Mouse (Mus musculus): Measurements from ENCODE around the gene Pmm2. TPM values are rescaled to one million over a fixed set of nuclear protein-coding genes. Genes with fewer than 3 reads are reported as not detected.
A peak's percentile ranks its signal among the peaks of the same experiment; 100 is the strongest.

Gene Pmm2
- total RNA-seq, 1 experiment from 2014 or later = 48.4 TPM

DNA sequence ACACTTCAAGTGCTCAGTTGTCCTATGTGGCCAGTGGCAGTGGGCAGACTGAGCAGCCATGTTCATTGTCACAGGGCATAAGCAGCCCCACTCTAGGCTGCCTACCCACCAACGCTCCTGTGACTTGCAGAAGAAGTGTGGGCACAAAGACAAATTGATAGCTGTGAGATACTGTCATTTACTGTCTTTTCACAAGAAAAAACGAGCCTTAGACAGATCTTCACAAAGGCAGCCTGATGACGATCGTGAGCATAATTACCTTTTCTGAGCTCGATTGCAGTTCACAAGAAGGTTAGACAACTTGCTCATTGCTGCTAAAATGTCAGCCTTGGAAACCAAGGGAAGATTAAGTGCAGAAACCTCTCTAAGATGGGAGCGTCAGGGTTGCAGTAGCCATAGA lies 17.6 kb downstream of the Pmm2 start:
- no peak for ATAC-seq (replicated peaks; ENCODE audit: low read depth, poor library complexity, severe bottlenecking)

DNA sequence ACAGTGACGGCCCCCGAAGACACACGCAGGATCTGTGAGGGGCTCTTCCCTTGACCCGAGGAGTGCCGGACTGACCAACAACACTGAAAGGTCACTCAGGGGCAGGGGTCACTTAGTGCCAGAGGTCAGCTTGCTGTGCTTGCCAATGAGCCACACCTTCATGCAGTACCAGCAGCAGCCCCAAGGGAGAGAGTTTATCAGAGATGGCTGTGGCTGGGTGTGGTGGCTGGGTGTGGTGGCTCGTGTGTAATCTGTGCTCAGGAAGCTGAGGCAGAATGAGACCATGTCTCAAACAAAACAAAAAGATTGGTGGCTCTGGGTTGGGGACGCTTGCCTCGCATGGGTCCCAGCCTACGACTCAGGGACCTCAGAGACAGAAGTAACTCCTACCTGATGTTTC lies 18.1 kb downstream of the Pmm2 start:
- ATAC-seq (replicated peaks; ENCODE audit: low read depth, poor library complexity, severe bottlenecking) = peak; percentile 50; the same call in 1 of the 2 replicates

DNA sequence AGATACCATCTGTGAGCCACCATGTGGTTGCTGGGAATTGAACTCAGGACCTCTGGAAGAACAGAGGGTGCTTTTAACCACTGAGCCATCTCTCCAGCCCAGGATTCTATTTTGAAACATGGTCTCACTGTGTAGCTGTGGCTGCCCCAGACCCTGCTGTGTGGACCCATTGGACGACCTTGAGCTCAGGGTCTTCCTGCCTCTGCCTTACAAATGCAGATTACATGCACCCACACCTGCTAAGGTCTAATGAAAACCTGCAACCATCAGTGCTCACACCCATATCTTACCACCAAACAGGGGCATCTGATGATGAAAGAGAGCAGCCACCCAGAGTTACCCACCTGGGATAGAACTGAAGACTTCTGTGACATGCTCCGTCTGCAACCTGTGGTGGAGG lies 18.8 kb downstream of the Pmm2 start:
- no peak for ATAC-seq (replicated peaks; ENCODE audit: low read depth, poor library complexity, severe bottlenecking)

GRCm38 (mm10) chr16:8658349-8658748 lies 20.9 kb downstream of the Pmm2 start:
- no peak for ATAC-seq (replicated peaks; ENCODE audit: low read depth, poor library complexity, severe bottlenecking)

- no peak for ATAC-seq (replicated peaks; ENCODE audit: low read depth, poor library complexity, severe bottlenecking)
These were observed 21.3 kb downstream of the Pmm2 start for GRCm38 (mm10) chr16:8658764-8659163.

GRCm38 (mm10) chr16:8663022-8663421 lies 25.5 kb downstream of the Pmm2 start:
- ATAC-seq (replicated peaks; ENCODE audit: low read depth, poor library complexity, severe bottlenecking) = no peak

- no peak for ATAC-seq (replicated peaks; ENCODE audit: low read depth, poor library complexity, severe bottlenecking)
These were observed 26.4 kb downstream of the Pmm2 start for GRCm38 (mm10) chr16:8663606-8664539.

GRCm38 (mm10) chr16:8665367-8665766 lies 27.9 kb downstream of the Pmm2 start:
- ATAC-seq (replicated peaks; ENCODE audit: low read depth, poor library complexity, severe bottlenecking) = no peak

DNA sequence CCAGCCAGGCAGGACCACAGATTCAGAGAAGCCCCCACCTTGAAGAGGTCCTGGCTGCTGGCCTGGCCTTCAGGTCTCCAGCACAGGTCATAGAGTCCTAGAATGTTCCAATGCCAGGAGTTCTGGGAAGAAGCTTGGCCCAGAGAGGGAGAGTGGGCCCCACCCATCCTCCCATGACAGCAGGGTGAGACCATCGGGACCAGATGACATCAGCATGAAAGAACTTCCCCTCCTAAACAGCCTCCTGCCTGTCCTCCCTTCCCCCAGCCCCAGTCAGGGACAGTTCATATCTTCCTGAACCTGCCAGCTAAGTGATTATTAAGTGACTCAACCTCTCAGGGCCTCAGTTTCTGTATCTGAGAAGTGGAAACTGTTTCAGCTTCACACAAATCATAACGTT lies 29.0 kb downstream of the Pmm2 start:
- no peak for ATAC-seq (replicated peaks; ENCODE audit: low read depth, poor library complexity, severe bottlenecking)

DNA sequence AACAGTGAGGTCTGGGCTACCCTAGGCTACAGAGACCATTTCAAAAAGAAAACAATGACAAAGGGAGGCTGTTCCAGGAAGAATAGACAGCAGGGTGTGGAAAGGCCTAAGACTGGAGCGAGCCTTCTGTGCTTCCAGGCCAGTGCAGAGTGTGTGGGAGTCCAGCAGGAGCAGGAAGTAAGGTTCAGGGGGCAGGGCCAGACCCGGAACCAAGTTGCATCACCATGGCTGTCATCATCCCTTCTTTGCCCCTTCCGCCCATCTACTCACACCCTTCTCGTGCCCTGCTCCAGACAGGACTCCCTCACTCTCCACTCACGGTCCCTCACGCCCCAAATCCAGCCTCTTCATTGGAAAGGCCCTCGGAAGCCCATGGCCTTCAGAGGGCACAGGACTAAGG lies 29.8 kb downstream of the Pmm2 start:
- 0 out of 2 replicates have a peak, but pooled peaks have one; percentile 4 for ATAC-seq (replicated peaks; ENCODE audit: low read depth, poor library complexity, severe bottlenecking)

DNA sequence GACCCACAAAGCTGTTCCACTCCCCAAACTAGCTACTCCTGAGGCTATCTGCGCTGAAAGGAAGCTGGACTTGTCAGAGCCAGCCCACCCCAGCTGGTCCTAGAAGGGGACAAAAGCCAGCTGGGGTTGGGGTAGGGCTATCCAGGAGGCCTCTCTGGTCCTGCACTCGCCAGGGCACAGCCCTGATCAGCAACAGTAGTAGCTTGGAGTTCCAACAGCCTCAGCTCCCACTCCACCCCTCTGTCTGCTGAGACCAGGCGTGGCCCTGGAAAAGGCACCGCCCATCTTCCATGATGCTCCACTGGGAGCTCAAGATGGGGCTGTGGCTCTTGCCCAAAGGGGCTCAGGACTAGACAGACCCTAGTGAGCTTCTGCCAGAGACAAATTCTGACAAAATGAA lies 30.3 kb downstream of the Pmm2 start:
- no peak for ATAC-seq (replicated peaks; ENCODE audit: low read depth, poor library complexity, severe bottlenecking)

DNA sequence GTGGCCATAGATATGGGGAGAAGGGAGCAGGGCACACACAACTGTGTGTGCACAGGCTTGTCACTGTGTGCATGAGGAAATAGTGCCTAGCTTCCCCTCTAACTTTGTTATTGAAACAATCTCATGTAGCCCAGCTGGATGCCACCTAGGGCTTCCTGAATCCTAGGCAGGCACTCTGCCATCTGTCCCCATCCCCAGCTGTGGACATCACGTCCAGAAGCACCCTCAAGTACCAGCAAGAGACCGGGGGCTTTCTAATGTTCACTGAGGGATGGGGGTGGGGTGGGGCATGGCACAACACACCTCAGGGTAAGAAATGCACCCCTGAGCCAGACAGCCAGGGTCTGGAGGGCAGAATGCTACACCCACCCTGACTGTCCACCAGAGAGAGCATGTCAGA lies 30.9 kb downstream of the Pmm2 start:
- ATAC-seq (replicated peaks; ENCODE audit: low read depth, poor library complexity, severe bottlenecking) = no peak

GRCm38 (mm10) chr16:8669432-8669831 lies 32.0 kb downstream of the Pmm2 start:
- no peak for ATAC-seq (replicated peaks; ENCODE audit: low read depth, poor library complexity, severe bottlenecking)

DNA sequence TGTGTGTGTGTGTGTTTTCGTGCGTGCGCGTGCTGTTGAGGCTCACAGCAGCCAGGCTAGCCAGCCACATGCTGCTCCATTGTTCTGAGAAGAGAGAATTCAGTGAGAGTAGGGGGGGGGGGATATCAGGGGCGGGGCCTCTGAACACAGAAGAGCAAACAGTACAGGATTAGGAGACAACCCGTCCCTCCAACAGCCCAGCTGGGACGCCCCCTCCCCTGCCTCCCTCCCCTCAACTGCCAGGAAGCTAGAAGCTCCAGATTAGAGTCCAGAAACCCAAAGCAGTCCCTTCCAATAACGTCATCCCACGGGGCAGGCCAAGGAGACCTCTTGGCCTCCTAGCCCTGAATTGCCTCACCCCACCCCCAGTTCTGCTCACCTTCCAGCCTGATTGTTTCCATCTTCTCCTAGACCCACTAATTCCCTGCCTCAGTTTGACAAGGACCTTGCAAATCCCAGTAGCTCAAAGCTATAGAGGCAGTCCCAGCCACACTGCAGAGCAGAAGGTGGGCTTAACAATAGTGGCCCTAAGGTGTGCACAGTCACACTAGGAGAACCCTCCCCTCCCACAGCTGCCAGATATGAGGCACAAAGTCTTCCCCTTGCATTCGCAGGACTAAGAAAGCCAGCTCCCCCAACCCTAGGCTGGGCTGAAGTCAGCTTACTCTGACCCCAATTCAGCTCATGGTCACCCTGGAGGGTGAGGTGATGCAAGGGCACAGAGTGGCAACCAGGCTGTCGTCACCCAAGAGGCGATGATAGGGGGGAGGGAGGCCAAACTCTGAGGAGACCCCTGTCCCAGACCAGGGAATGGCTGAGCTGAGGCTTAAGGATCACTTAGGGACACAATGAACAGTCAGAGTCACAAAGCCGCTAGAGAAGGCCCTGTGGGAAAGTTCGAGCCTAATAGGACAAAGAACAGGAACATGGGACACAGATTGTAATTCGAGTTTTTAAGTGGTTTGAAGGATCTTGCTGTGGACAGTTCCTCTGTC lies 32.9 kb downstream of the Pmm2 start:
- ATAC-seq (replicated peaks; ENCODE audit: low read depth, poor library complexity, severe bottlenecking) = no peak

DNA sequence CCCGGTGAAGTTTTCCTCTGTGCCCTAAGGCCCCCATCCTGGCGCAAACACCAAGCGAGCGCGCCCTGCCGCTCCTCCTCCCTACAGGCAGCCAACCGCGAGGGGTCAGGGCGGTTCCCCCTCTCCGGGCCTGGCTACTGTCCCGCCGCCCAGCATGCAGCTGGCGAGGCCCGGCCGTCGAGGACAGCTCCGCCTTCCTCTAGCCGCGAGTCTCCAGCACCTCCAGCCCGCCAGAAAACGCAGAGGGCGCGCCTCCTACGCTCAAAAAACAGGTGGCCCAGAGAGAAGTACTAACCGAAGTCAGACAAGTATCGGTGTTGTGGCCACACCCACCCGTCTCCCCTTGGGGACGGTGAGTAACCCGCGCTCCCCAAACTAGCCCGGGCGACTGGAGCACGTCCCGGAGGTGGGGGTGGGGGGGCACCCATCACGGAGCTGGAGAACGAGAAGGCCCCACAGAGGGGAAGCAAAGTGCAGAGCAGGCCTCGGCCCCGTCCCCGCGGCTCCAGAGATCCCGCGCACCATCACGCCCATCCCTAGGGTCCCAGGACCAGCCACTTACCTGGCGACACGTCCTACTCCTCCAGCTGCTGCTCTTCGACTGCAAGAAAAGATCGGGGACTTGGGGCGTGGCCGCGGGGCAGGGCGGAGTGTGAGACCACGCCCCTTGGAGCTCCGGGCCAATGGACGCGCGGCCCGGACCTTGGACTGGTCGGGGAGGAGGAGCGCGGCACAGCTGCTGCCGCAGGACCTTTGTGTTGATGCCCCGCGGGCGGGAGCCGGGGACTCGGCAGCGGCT lies 34.3 kb downstream of the Pmm2 start, which contains the start of gene Carhsp1:
Gene Carhsp1 (minus strand): TSS at position 605 of the 799 bp plus-strand sequence.
- peak; percentile 68 for ATAC-seq (replicated peaks; ENCODE audit: low read depth, poor library complexity, severe bottlenecking)

DNA sequence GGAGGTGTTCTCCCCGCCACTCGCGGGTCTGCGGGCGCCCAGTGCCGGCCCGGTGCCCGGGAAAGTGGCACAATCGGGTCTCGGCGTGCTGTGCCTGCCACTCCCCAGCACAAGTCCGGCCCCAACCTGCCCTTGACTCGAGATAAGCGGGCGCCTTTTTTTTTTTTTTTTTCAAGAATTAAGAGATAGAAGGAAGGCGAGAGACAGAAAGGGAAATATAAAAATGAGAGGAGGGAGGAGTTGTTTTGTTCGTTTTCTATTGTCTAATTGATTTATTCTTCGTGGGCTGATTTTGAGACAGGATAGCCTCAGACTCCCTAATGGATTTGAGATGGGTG lies 34.8 kb downstream of the Pmm2 start:
- ATAC-seq (replicated peaks; ENCODE audit: low read depth, poor library complexity, severe bottlenecking) = no peak

GRCm38 (mm10) chr16:8672811-8673210 lies 35.3 kb downstream of the Pmm2 start:
- no peak for ATAC-seq (replicated peaks; ENCODE audit: low read depth, poor library complexity, severe bottlenecking)

- no peak for ATAC-seq (replicated peaks; ENCODE audit: low read depth, poor library complexity, severe bottlenecking)
These were observed 35.9 kb downstream of the Pmm2 start for GRCm38 (mm10) chr16:8673343-8673742.

DNA sequence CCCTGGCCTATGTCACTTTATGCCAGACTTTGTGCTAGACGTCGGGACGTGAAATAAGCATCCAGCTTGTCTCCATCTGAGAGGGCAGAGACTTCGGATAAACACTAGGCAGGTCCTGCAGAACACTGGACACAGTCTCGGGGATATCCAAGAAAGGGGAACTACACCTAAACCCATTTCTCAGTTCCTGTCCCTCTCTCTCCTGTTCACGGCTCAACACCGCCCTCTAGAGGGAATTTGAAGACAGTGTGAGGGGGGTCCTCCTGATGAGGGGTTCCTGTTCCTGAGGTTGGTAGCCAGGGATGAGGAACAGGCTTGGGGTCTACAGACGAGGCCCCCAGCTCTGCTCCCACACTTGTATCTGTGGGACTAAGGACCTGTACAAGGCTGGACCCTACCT lies 36.7 kb downstream of the Pmm2 start:
- peak; percentile 58 for ATAC-seq (replicated peaks; ENCODE audit: low read depth, poor library complexity, severe bottlenecking)

GRCm38 (mm10) chr16:8675559-8675958 lies 38.1 kb downstream of the Pmm2 start:
- ATAC-seq (replicated peaks; ENCODE audit: low read depth, poor library complexity, severe bottlenecking) = no peak

Data from common myeloid progenitor, adult 5-6 weeks (primary cell).